Mouse (Mus musculus): ENCODE measurements around the gene Fuca1. TPM values are rescaled to one million over a fixed set of nuclear protein-coding genes. Genes with fewer than 3 reads are reported as not detected.

Fuca1 gene
- total and polyA plus RNA-seq, 3 experiments, result 32.6 to 77.6 (median 66.5) TPM

DNA sequence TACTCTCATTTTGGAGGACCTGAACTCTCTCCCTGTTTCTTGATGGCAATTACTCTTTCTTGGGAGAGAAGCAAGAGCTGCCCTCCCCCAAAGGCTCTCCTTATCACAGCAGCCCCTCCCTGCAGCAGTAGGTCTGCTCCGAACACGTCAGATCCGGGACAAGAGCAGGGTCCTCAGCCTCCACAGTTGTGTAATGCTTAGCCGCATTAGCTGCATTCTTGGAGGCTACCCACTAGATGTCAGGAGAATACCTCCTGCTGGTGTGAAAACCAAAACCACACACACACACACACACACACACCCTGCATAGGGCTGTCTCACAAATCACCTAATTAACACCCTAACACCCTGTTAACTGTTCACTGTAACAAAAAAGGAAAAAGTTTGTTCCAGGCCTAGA, 27.7 kb upstream of the Fuca1 start:
- no peak for TF ChIP-seq ZKSCAN1 (IDR thresholded peaks at IDR 0.05; ENCODE audit: borderline replicate concordance, low read depth, low read length)
- TF ChIP-seq ZC3H11A (IDR thresholded peaks at IDR 0.05; ENCODE audit: low read depth, low read length), result 0 out of 2 replicates have a peak, but pooled peaks have one; percentile 9
- no peak for TF ChIP-seq MYC (IDR thresholded peaks at IDR 0.05; ENCODE audit: low read depth, low read length)
- peak; percentile 75 for TF ChIP-seq RAD21 (IDR thresholded peaks at IDR 0.05; ENCODE audit: low read depth, low read length)
- TF ChIP-seq CTCF (conservative IDR thresholded peaks at IDR 0.05 in 1 of 2, IDR thresholded peaks at IDR 0.05 in 1 of 2; ENCODE audit: low read depth in 2 of 2, low read length in 2 of 2), result peak in 1 of 2 experiments; percentile 75; a peak in 2 of 4 replicates
- TF ChIP-seq SMC3 (IDR thresholded peaks at IDR 0.05; ENCODE audit: low read depth, low read length), result peak; percentile 78
- no peak for TF ChIP-seq KAT2A (IDR thresholded peaks at IDR 0.05; ENCODE audit: insufficient replicate concordance, low read length)
- DNase-seq (ENCODE audit: extremely low read depth), result no peak
- no peaks in the 10 kb centered on the region for H3K36me3 ChIP-seq (replicated peaks in 1 of 2; ENCODE audit: control insufficient read depth in 1 of 2, insufficient read depth in 1 of 2, low read length in 1 of 2)
- H3K9me3 ChIP-seq (replicated peaks; ENCODE audit: low read length), result peaks cover 2% of the 10 kb centered on the region
- H3K79me2 ChIP-seq (replicated peaks; ENCODE audit: control insufficient read depth, extremely low read depth, insufficient read depth, poor library complexity, severe bottlenecking), result no peaks in the 10 kb centered on the region
- H3K4me2 ChIP-seq (ENCODE audit: insufficient read depth, low read depth, poor library complexity, severe bottlenecking), result no peak overlapping the region
- no peak overlapping the region for H3K9ac ChIP-seq (ENCODE audit: insufficient read depth, low read depth)
- dilution Hi-C loops (cut with MboI; ENCODE audit: extremely low pct_ligation_motif_present, extremely low pct_unique_long_range_greater_than_20kb, low sequenced_read_pairs), result no loop called here
- in situ Hi-C loops (cut with MboI; ENCODE audit: low pct_ligation_motif_present, low pct_unique_long_range_greater_than_20kb, low sequenced_read_pairs), result no loop called here
- H3K4me1 ChIP-seq (ENCODE audit: control insufficient read depth in 1 of 2, insufficient read depth in 2 of 2), result peaks cover 19 to 38% of the 10 kb centered on the region in 2 experiments
- H3K4me3 ChIP-seq (replicated peaks in 1 of 3; ENCODE audit: low read depth in 2 of 3, low read length in 2 of 3, poor library complexity in 1 of 3), result no peak overlapping the region
- H3K27ac ChIP-seq (ENCODE audit: insufficient read depth, low read depth), result no peak overlapping the region
- H3K27me3 ChIP-seq (replicated peaks), result no peaks in the 10 kb centered on the region

DNA sequence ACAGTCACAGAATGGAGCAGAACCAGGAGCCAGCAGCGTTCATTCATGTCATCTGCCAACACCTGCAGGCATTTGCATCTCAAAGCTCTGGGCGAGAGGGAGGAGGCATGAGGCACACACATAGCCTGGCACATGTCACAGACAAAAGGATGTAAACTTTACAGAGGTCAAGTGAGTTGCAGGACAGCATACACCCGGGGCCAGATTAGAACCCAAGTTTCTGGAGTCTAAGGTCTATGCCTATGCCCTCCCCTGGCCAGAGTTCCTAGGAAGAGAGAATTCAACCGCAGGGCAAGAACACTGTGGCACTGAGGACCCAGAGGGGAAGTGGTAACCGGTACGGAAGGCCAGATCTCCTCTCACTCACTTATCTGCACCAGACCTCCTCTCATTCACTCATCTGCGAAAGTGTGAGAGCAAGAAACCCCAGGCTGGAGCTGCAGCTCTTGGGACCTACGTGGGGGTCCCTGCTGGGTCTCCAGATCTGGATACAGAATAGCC, 25.4 kb upstream of the Fuca1 start, which contains the start of gene Cnr2:
Cnr2 (plus strand) TSS at position 324 of the 501 bp plus-strand sequence.
- Histone ChIP-seq H3K27ac (ENCODE audit: insufficient read depth, low read depth) (peak within 1 kb of the TSS; percentile 48; the same call in 1 of the 2 replicates), H3K27me3 (replicated peaks) (no peaks in the 10 kb centered on the region), H3K4me1 (ENCODE audit: control insufficient read depth in 1 of 2, insufficient read depth in 2 of 2) (peaks cover 28 to 53% of the 10 kb centered on the region in 2 experiments), H3K4me3 (replicated peaks in 1 of 3; ENCODE audit: low read depth in 2 of 3, low read length in 2 of 3, poor library complexity in 1 of 3) (peak within 1 kb of the TSS; percentile 48 to 64 (median 55)), H3K79me2 (replicated peaks; ENCODE audit: control insufficient read depth, extremely low read depth, insufficient read depth, poor library complexity, severe bottlenecking) (no peaks in the 10 kb centered on the region), H3K9me3 (replicated peaks; ENCODE audit: low read length) (peaks cover 2% of the 10 kb centered on the region), H3K4me2 (ENCODE audit: insufficient read depth, low read depth, poor library complexity, severe bottlenecking) (peak within 1 kb of the TSS; percentile 80), H3K9ac (ENCODE audit: insufficient read depth, low read depth) (peak within 1 kb of the TSS; percentile 68), H3K36me3 (replicated peaks in 1 of 2; ENCODE audit: control insufficient read depth in 1 of 2, insufficient read depth in 1 of 2, low read length in 1 of 2) (no peaks in the 10 kb centered on the region)
- in situ Hi-C loops (cut with MboI; ENCODE audit: low pct_ligation_motif_present, low pct_unique_long_range_greater_than_20kb, low sequenced_read_pairs), result loop anchor here (5.0 kb wide), 1 partner anchor 157 kb away; the partner anchor contains the start of gene Rpl11
- TF ChIP-seq MYC (IDR thresholded peaks at IDR 0.05; ENCODE audit: low read depth, low read length) (peak; percentile 85; the same call in 1 of the 2 replicates), ETS1 (conservative IDR thresholded peaks at IDR 0.05; ENCODE audit: low read depth, low read length) (peak; percentile 47; the same call in 1 of the 2 replicates), HCFC1 (IDR thresholded peaks at IDR 0.05; ENCODE audit: low read depth, low read length) (peak; percentile 18; the same call in 1 of the 2 replicates), KAT2A (IDR thresholded peaks at IDR 0.05; ENCODE audit: insufficient replicate concordance, low read length) (no peak), MAX (IDR thresholded peaks at IDR 0.05; ENCODE audit: low read length) (peak; percentile 76), POLR2A (IDR thresholded peaks at IDR 0.05; ENCODE audit: low read depth, low read length) (peak; percentile 57), JUN (IDR thresholded peaks at IDR 0.05; ENCODE audit: insufficient read depth, low read depth, low read length) (no peak), UBTF (IDR thresholded peaks at IDR 0.05; ENCODE audit: low read depth, low read length) (0 out of 2 replicates have a peak, but pooled peaks have one; percentile 45), GABPA (IDR thresholded peaks at IDR 0.05; ENCODE audit: insufficient replicate concordance, low read depth, low read length) (no peak), PAX5 (IDR thresholded peaks at IDR 0.05; ENCODE audit: low read length) (no peak), IRF4 (IDR thresholded peaks at IDR 0.05; ENCODE audit: low read depth, low read length) (peak; percentile 43; the same call in 1 of the 2 replicates), MXI1 (IDR thresholded peaks at IDR 0.05; ENCODE audit: low read depth, low read length) (peak; percentile 79), EP300 (IDR thresholded peaks at IDR 0.05; ENCODE audit: low read length) (peak; percentile 63; the same call in 1 of the 2 replicates), SIN3A (IDR thresholded peaks at IDR 0.05; ENCODE audit: low read length) (peak; percentile 84), USF2 (conservative IDR thresholded peaks at IDR 0.05; ENCODE audit: low read depth, low read length) (no peak), ELF1 (IDR thresholded peaks at IDR 0.05; ENCODE audit: low read depth, low read length) (0 out of 2 replicates have a peak, but pooled peaks have one; percentile 26), TBP (conservative IDR thresholded peaks at IDR 0.05; ENCODE audit: low read depth, low read length) (peak; percentile 75), MEF2A (IDR thresholded peaks at IDR 0.05; ENCODE audit: borderline replicate concordance, low read depth, low read length) (no peak), TCF12 (IDR thresholded peaks at IDR 0.05; ENCODE audit: low read depth, low read length) (peak; percentile 62), ZNF384 (IDR thresholded peaks at IDR 0.05; ENCODE audit: low read depth, low read length) (no peak), BHLHE40 (IDR thresholded peaks at IDR 0.05; ENCODE audit: low read depth, low read length) (peak; percentile 80), CTCF (conservative IDR thresholded peaks at IDR 0.05 in 1 of 2, IDR thresholded peaks at IDR 0.05 in 1 of 2; ENCODE audit: low read depth in 2 of 2, low read length in 2 of 2) (no peak)
- dilution Hi-C loops (cut with MboI; ENCODE audit: extremely low pct_ligation_motif_present, extremely low pct_unique_long_range_greater_than_20kb, low sequenced_read_pairs), result no loop called here
- DNase-seq (ENCODE audit: extremely low read depth), result peak; percentile 70

Data from CH12.LX (cell line).